Mouse (Mus musculus) liver, postnatal 0 days (tissue): Measurements from ENCODE around the gene Snrpd2. TPM values are rescaled to one million over a fixed set of nuclear protein-coding genes. Genes with fewer than 3 reads are reported as not detected.
A peak's percentile ranks its signal among the peaks of the same experiment; 100 is the strongest.

Experiments used
- ATAC-seq: fragments of 200-750 bp; cut with Nextera tagmentation; 2 replicates; pipeline ENCODE4 v1.8.0; 2017; ENCODE audit warnings: mild to moderate bottlenecking, moderate library complexity
- DNase-seq: peaks from one replicate; pipeline ENCODE4 v3.0.0-alpha.2; 2016
- H3K27ac ChIP-seq: fragments of 300-500 bp; sonication (generic); 2 replicates; pipeline ENCODE4 v1.5.1; 2014; ENCODE audit warnings: antibody characterized with exemption, moderate library complexity, mild to moderate bottlenecking, low read depth
- H3K27me3 ChIP-seq: fragments of 300-500 bp; sonication (generic); 2 replicates; pipeline ENCODE4 v1.6.1; 2014; ENCODE audit warnings: low read length, control low read depth, mixed read lengths; ENCODE audit not compliant: insufficient read depth
- H3K36me3 ChIP-seq: fragments of 300-500 bp; sonication (generic); replicated peaks from 2 replicates; pipeline ENCODE4 v1.6.1; 2014; ENCODE audit warnings: mild to moderate bottlenecking, control low read depth, low read length, moderate library complexity, mixed read lengths; ENCODE audit not compliant: insufficient read depth
- H3K4me1 ChIP-seq: fragments of 300-500 bp; sonication (generic); 2 replicates; pipeline ENCODE4 v1.6.1; 2014; ENCODE audit warnings: antibody characterized with exemption, mild to moderate bottlenecking, control low read depth; ENCODE audit not compliant: insufficient read depth
- H3K4me2 ChIP-seq: fragments of 300-500 bp; sonication (generic); 2 replicates; pipeline ENCODE4 v1.6.1; 2014; ENCODE audit warnings: low read depth, mild to moderate bottlenecking, low read length, moderate library complexity, mixed read lengths
- H3K4me3 ChIP-seq: fragments of 300-500 bp; sonication (generic); 2 replicates; pipeline ENCODE4 v1.5.1; 2014; ENCODE audit warnings: low read depth, low read length
- H3K9ac ChIP-seq: fragments of 300-500 bp; sonication (generic); replicated peaks from 2 replicates; pipeline ENCODE4 v1.6.1; 2014; ENCODE audit warnings: mild to moderate bottlenecking, moderate library complexity
- H3K9me3 ChIP-seq: fragments of 300-500 bp; sonication (generic); 2 replicates; pipeline ENCODE4 v1.6.1; 2016; ENCODE audit warnings: mild to moderate bottlenecking, control low read depth, low read length, mixed read lengths
- CTCF ChIP-seq: sonication (generic); IDR thresholded peaks from 2 replicates; pipeline ENCODE4 v1.5.1; 2016; ENCODE audit warnings: antibody characterized with exemption, low read depth
- EP300 ChIP-seq: IDR thresholded peaks from 2 replicates; pipeline ENCODE4 v1.6.1; 2016; ENCODE audit warnings: antibody characterized with exemption, low read depth, mild to moderate bottlenecking
- WGBS: fragments of 180-500 bp; shearing (Covaris S2); extraction: QIAGEN DNeasy Blood & Tissue Kit; methylation state at CpG from one replicate; pipeline ENCODE4 v1.1.7; 2014; ENCODE audit not compliant: insufficient replicate concordance; 5-methylcytosine and 5-hydroxymethylcytosine counted together
- microRNA counts: library from miRNA; unstranded; fragments of <30 nt; microRNA quantifications from one replicate; lab custom pipeline; 2015
- microRNA-seq: library from miRNA; unstranded; fragments of <30 nt; microRNA quantifications from one replicate; pipeline ENCODE4, GENCODE M21; 2016
- polyA plus RNA-seq: library from polyadenylated mRNA; unstranded; fragments of >200 nt; fragmentation: Nextera tagmentation; extraction: Ambion mirVana; gene quantifications from 2 replicates; pipeline ENCODE4 v1.2.1, GENCODE M21; 2015

Gene Snrpd2
- polyA plus RNA-seq, 1 experiment from 2014 or later = 41.0 TPM

- WGBS = 71% methylated on average over 6 of the region's 6 CpGs
- TF ChIP-seq CTCF (no peak), EP300 (no peak)
- Histone ChIP-seq H3K27ac (no peak overlapping the region), H3K27me3 (peaks cover 4% of the 10 kb centered on the region), H3K9ac (0 out of 2 replicates have a peak overlapping the region, but pooled peaks have one; percentile 11), H3K4me2 (no peak overlapping the region), H3K4me3 (no peak overlapping the region), H3K4me1 (peaks cover 21% of the 10 kb centered on the region), H3K9me3 (no peaks in the 10 kb centered on the region), H3K36me3 (no peaks in the 10 kb centered on the region)
- DNase-seq (peak; percentile 52), ATAC-seq (peak; percentile 51; the same call in 1 of the 2 replicates)
These were observed 35.2 kb downstream of the Snrpd2 start for GRCm38 (mm10) chr7:19184758-19185157.

GRCm38 (mm10) chr7:19194676-19195075 lies 45.2 kb downstream of the Snrpd2 start:
- WGBS = 87% methylated on average over 4 of the region's 4 CpGs
- DNase-seq (no peak), ATAC-seq (no peak)
- Histone ChIP-seq H3K4me1 (no peaks in the 10 kb centered on the region), H3K9me3 (no peaks in the 10 kb centered on the region), H3K36me3 (peaks cover 26% of the 10 kb centered on the region), H3K27ac (no peak overlapping the region), H3K4me3 (no peak overlapping the region), H3K4me2 (no peak overlapping the region), H3K27me3 (no peaks in the 10 kb centered on the region), H3K9ac (no peak overlapping the region)
- no peak for TF ChIP-seq EP300
- peak; percentile 55 for TF ChIP-seq CTCF

GRCm38 (mm10) chr7:19196676-19197075 lies 47.2 kb downstream of the Snrpd2 start:
- Histone ChIP-seq H3K27ac (no peak overlapping the region), H3K4me1 (no peaks in the 10 kb centered on the region), H3K4me3 (no peak overlapping the region), H3K27me3 (no peaks in the 10 kb centered on the region), H3K36me3 (peaks cover 34% of the 10 kb centered on the region), H3K4me2 (no peak overlapping the region), H3K9me3 (no peaks in the 10 kb centered on the region), H3K9ac (no peak overlapping the region)
- 56% methylated on average over 6 of the region's 6 CpGs for WGBS
- peak; percentile 47 for DNase-seq
- ATAC-seq = no peak
- TF ChIP-seq EP300 (no peak), CTCF (peak; percentile 63)

GRCm38 (mm10) chr7:19197985-19198384 lies 48.5 kb downstream of the Snrpd2 start:
- H3K4me3 ChIP-seq = no peak overlapping the region
- no peaks in the 10 kb centered on the region for H3K9me3 ChIP-seq
- ATAC-seq (no peak), DNase-seq (peak; percentile 69)
- no peak overlapping the region for H3K27ac ChIP-seq
- H3K27me3 ChIP-seq = no peaks in the 10 kb centered on the region
- no peak overlapping the region for H3K9ac ChIP-seq
- TF ChIP-seq CTCF (peak; percentile 80), EP300 (no peak)
- peaks cover 30% of the 10 kb centered on the region for H3K36me3 ChIP-seq
- 34% methylated on average over 2 of the region's 2 CpGs for WGBS
- no peak overlapping the region for H3K4me2 ChIP-seq
- no peaks in the 10 kb centered on the region for H3K4me1 ChIP-seq

GRCm38 (mm10) chr7:19201660-19202059 lies 52.1 kb downstream of the Snrpd2 start:
- Histone ChIP-seq H3K9me3 (no peaks in the 10 kb centered on the region), H3K4me2 (no peak overlapping the region), H3K27me3 (no peaks in the 10 kb centered on the region), H3K9ac (no peak overlapping the region), H3K4me1 (no peaks in the 10 kb centered on the region), H3K4me3 (no peak overlapping the region), H3K36me3 (peaks cover 17% of the 10 kb centered on the region), H3K27ac (no peak overlapping the region)
- 71% methylated on average over 15 of the region's 15 CpGs for WGBS
- TF ChIP-seq EP300 (no peak), CTCF (no peak)
- ATAC-seq = no peak
- DNase-seq = no peak

GRCm38 (mm10) chr7:19202065-19202850 lies 52.7 kb downstream of the Snrpd2 start:
- ATAC-seq (no peak), DNase-seq (no peak)
- Histone ChIP-seq H3K27me3 (no peaks in the 10 kb centered on the region), H3K36me3 (peaks cover 14% of the 10 kb centered on the region), H3K4me1 (no peaks in the 10 kb centered on the region), H3K9ac (no peak overlapping the region), H3K4me2 (no peak overlapping the region), H3K9me3 (no peaks in the 10 kb centered on the region), H3K4me3 (no peak overlapping the region), H3K27ac (no peak overlapping the region)
- 72% methylated on average over 15 of the region's 15 CpGs for WGBS
- TF ChIP-seq CTCF (no peak), EP300 (no peak)

MicroRNA genes within 50 kb of the gene (microRNA counts, 519-probe panel; counts per million panel counts)
- microRNA mmu-miR-330 (lab: Ali Mortazavi, UCI) = not detected

Small RNA genes within 50 kb of the gene (microRNA-seq; reads per million reads assigned to microRNA genes)
- gene Mir330 = 240 reads per million, percentile 54 among the genes with 10 or more reads in this experiment

Other genes starting within 250 kb of the Snrpd2 start
- gene Ccdc61, start 239.3 kb upstream of the Snrpd2 start, polyA plus RNA-seq = 5.6 and 7.5 TPM in 2 replicates
- gene Nova2, start 223.8 kb upstream of the Snrpd2 start, polyA plus RNA-seq = 0.08 and 0.12 TPM in 2 replicates
- gene Nanos2, start 162.3 kb upstream of the Snrpd2 start, polyA plus RNA-seq = not detected in 2 replicates
- 0.39 and 0.55 TPM in 2 replicates for gene Mypop, start 158.5 kb upstream of the Snrpd2 start, polyA plus RNA-seq
- gene Irf2bp1, start 145.7 kb upstream of the Snrpd2 start, polyA plus RNA-seq = 6.3 and 8.8 TPM in 2 replicates
- 61.0 and 84.0 TPM in 2 replicates for gene Foxa3, start 126.2 kb upstream of the Snrpd2 start, polyA plus RNA-seq
- gene Sympk, start 125.3 kb upstream of the Snrpd2 start, polyA plus RNA-seq = 6.9 and 7.1 TPM in 2 replicates
- not detected in 2 replicates for gene Rsph6a, start 95.0 kb upstream of the Snrpd2 start, polyA plus RNA-seq
- gene Dmwd, start 73.5 kb upstream of the Snrpd2 start, polyA plus RNA-seq = 3.2 and 4.6 TPM in 2 replicates
- gene Dmpk, start 65.9 kb upstream of the Snrpd2 start, polyA plus RNA-seq = 14.2 and 17.6 TPM in 2 replicates
- 0.78 and 0.82 TPM in 2 replicates for gene Six5, start 55.1 kb upstream of the Snrpd2 start, polyA plus RNA-seq
- 0.17 TPM in 1 of 2 replicates, not detected in the other for gene Gm4969, start 31.4 kb upstream of the Snrpd2 start, polyA plus RNA-seq
- 3.2 and 3.6 TPM in 2 replicates for gene Fbxo46, start 29.9 kb upstream of the Snrpd2 start, polyA plus RNA-seq
- 5.2 and 5.8 TPM in 2 replicates for gene Qpctl, start 431 bp upstream of the Snrpd2 start, polyA plus RNA-seq
- gene Gipr, start 16.4 kb downstream of the Snrpd2 start, polyA plus RNA-seq = 0.04 TPM in 1 of 2 replicates, not detected in the other
- gene Eml2, start 26.7 kb downstream of the Snrpd2 start, polyA plus RNA-seq = 3.3 and 3.4 TPM in 2 replicates
- gene Gpr4, start 62.8 kb downstream of the Snrpd2 start, polyA plus RNA-seq = 0.74 and 0.83 TPM in 2 replicates
- gene Opa3, start 78.6 kb downstream of the Snrpd2 start, polyA plus RNA-seq = 8.7 and 9.7 TPM in 2 replicates
- gene Vasp, start 122.1 kb downstream of the Snrpd2 start, polyA plus RNA-seq = 36.2 and 36.4 TPM in 2 replicates
- 0.15 TPM in 1 of 2 replicates, not detected in the other for gene Ppm1n, start 130.3 kb downstream of the Snrpd2 start, polyA plus RNA-seq
- gene Rtn2, start 132.9 kb downstream of the Snrpd2 start, polyA plus RNA-seq = 1.5 and 4.6 TPM in 2 replicates
- 0.06 TPM in 1 of 2 replicates, not detected in the other for gene Fosb, start 160.3 kb downstream of the Snrpd2 start, polyA plus RNA-seq
- gene Ercc1, start 195.1 kb downstream of the Snrpd2 start, polyA plus RNA-seq = 9.6 and 9.8 TPM in 2 replicates
- gene Cd3eap, start 209.8 kb downstream of the Snrpd2 start, polyA plus RNA-seq = 7.7 and 7.8 TPM in 2 replicates
- 0.47 and 0.69 TPM in 2 replicates for gene Ppp1r13l, start 210.0 kb downstream of the Snrpd2 start, polyA plus RNA-seq
- gene Ercc2, start 232.3 kb downstream of the Snrpd2 start, polyA plus RNA-seq = 3.8 and 4.6 TPM in 2 replicates